Mouse (Mus musculus) kidney, postnatal 36 days (tissue): ENCODE data around the gene Zc3h15.
"Not testable (repeated sequence)": the region's sequence is repeated elsewhere in the genome, so short reads cannot be mapped to it uniquely, and the experiment has no call there.

Experiments
- DNase-seq, 2 experiments: peaks; one replicate each; pipeline ENCODE4 v3.0.0; 2021 to 2022; ENCODE audit warnings: mixed read lengths in 2 of 2

Gene Zc3h15

DNA sequence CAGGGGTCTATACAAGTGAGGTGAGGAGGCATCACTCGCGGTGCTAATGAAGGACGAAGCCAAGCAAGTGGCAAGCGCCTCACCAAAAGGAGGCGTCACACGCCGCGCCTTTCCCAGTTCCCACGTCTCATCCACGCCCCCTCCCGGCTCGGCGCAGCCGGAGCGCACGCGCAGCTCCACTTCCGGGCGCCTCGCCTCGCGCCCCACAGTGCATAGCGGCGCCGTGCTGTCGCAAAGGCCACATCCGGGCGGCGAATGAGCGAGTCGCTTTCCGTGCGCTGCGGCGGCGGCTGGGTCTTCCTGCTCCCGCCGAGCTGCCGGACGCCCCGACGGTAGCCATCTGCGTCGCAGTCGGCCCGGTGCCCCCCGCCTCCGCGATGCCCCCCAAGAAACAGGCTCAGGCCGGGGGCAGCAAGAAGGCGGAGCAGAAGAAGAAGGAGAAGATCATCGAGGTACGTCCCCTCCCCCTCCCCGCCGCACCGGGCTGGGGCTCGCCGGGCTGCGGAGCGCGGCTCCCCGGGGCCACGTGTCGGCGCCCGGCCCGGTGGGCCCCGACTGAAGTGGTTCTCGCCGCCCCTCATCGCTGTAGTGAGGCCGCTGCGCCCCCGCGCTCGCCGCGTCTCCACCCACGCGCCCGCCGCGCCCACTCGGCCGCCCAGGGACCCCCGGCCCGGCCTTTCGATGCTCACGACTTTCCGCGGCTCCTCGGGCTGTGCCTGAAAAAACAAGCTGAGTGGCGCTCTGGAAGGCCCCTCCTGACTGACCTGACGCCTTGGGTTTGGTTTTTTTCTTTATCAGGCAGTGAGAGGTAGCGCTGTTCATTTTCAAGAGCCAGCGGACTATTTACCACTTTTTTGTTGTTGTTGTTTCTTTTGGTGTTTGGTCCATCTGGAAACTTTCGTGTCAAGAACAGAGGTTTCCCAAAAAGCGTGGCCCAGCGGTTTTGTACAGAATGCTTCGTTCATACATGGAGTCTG, at the start of gene Zc3h15:
Gene Zc3h15, plus strand, starts transcription at position 160 of the 977 bp plus-strand sequence.
- DNase-seq, result peak; percentile 94 to 97

DNA sequence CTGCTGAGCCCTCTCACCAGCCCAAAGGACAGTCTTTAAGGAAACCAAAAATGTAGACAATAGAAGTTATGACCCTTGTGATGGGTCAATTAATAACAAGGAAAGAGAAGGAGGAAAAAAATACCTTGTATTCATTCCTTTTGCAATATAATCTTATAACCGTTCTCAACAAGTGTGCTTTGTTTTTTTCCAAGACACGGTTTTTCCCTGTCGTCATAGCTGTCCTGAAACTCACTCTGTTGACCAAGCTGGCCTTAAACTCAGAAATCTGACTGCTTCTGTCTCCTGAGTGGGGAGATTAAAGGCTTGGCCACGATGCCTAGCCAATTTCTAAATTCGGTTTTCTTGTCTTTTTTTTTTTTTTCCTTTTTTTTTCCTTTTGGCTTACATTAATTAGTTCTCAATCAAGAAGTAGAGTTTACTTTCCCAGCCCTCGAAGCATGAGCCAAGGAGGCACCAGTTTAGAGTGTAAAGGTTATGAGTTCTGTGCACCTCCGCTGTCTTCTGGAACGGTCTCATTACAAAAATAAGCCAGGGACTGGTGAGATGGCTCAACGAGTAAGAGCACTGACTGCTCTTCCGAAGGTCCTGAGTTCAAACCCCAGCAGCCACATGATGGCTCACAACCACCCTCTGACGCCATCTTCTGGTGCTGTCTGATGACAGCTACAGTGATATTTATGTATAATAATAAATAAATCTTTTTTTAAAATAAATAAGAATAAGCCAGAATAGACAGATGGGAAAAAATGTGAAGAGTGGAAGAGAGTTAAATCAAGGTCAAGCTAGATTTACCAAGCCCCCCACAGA, 23.5 kb upstream of the Zc3h15 start:
- no peak for DNase-seq

DNA sequence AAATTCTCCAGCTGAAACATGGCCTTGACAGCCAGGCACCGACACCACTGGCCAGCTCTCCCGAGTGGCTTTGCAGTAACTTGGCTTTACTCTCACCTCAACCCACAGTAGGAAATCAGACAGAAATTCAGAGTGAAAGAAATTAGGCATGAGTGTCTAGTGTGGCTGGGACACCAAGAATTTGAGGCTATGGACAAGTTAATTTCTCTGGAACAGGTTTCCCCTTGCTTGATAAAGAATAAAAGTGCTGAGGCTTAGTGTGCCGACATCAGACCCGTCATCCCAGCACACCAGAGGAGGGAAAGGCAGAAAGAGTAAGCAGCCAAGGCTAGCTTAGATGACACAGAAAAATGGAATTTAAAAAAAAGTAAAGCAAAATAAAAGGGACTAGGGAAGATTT, 22.7 kb upstream of the Zc3h15 start:
- no peak for DNase-seq

DNA sequence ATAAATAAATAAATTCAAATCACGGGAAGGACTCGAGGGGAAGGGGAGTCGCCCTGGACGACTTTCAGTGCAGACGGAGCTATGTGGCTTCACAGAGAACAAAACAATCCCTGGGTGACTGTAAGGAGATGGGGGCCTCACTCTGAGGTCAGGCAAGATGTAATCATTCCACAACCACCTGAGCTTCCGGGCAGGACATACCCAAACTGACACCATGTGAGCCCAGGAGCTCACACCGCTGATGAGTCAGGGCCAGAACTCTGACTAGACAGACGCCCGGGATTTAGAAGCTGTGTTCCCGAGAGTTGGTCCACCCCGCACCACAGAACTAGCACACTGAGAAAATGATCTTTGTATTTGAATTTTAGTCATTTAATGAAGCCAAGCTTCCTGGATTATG, 21.4 kb upstream of the Zc3h15 start:
- no peak for DNase-seq

DNA sequence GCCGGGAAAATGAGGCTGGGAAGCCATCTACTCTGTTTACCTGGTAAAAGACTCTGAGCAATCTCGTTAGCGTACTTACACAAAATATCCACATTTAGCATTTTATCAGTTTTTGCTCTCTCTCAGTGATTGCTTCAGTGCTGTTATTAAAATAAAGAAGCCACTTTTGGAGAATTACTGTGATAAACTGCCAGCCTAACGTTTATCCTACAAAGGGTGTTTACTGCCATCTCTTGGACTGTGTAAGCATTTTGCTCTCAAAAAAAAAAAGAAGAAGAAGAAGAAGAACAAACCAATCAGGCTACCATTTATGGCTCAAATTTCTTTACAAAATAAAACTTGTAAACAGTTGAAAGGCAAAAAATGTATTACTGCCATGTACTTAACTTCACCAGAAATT, 20.2 kb upstream of the Zc3h15 start:
- DNase-seq, result no peak

DNA sequence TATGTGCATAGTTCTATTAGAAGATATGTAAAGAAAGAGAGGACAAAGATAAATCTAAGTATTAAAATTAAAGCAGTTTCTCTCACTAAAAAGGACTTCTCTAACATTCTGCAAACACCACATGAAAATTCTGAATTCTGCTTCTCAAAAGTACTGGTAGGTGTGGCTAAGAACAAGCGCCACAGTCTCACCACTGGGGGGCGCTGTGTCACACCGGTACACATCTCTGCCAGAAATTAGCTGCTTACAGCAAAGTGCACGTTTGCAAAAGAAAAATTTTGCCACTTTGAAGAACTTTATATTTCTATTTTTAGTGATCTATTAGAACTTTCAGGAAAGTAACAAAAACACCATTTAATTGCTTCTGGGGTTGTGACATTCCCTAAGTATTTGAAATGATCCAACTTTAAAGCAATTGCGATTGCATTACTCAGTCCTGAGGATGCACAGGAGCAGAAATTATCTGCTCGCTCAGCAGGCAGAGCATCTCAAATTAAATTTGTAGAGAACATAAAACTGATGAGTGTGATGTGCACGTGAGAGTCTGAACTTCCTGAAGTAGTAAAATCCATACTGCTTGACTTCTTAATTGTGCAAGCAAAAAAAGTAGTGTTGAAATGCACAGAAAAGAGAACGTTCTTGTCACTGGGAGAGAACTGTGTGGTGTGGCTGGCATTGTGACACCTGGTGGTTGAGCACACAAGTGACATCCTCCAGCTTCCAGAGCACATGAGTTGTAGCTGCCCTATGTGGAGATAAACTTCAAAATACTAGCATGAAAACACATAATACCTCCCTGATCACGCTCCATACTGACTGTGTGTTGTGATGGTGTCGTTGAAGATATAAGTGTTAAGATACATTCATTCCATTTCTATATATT, 18.8 kb upstream of the Zc3h15 start:
- peak; percentile 66 to 88 for DNase-seq

DNA sequence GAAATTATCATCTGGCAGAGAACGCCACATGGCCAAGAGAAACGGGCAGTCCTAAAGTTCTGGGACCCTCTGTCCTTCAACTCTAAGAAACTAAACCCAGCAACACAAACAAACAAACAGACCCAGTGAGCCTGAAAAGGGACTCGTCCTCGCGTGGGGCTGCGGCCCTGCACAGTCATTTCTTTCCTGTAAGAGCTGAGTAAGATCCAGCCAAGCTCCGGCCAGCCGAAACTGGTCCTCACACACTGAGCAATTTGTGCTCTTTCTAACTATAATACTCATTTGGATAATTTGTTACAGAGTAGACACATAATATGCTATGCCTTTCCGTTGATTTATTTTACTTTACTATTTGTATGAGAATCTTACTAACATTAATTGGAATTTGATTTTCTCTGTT, 17.4 kb upstream of the Zc3h15 start:
- DNase-seq, result peak in 1 of 2 experiments; percentile 4

DNA sequence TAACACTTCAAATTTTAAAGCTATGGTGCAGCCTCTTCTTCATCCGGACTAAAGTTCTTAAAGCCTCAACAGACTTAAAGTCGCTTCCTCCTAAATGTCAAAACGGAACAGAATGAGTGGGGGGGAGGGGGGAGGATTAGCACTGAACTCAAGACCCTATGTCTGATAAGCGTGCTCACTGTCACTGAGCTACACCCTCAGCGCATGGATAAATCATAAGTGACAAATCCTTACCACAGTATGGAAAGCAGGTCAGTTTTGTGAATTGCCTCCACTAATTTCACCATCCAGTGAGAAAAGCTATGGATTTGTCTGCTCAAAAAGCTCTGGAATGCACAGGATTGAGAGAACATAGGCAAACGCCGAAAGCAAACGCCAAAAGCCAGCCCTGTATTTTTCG, 16.7 kb upstream of the Zc3h15 start:
- no peak for DNase-seq

DNA sequence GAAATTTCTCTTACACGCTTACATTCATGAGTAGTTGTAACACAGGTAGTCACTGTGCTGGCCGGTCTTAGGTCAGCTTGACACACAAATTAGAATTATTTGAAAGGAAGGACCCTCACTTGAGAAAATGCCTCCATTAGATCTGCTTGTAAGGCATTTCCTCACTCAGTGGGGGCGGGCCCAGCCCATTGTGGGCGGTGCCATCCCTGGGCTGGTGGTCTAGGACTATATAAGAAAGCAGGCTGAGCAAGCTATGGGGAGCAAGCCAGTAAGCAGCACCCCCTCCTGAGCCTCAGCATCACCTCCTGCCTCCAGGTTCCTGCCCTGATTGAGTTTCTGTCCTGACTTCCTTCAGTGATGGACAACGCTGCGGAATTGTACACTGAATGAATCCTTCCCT, 16.3 kb upstream of the Zc3h15 start:
- DNase-seq, result no peak

DNA sequence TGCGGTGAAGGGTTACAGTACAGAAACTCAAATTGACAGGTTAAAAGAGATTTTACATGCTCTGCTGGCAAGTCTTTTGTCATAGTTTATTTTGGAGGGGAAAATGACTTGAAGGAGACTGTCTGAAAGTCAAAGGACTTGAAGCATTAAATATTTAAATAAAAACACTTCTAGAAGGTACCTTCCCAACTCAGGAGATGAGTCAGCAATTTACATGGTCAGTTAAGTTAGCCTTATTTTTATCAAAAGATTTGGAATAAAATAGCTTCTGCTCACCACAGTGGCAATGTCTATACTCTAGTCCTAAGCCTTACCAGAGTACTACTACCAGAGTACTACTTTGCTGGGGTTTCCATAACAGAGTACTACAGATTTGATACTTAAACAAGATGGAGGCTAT, 2.2 kb upstream of the Zc3h15 start:
- no peak for DNase-seq

DNA sequence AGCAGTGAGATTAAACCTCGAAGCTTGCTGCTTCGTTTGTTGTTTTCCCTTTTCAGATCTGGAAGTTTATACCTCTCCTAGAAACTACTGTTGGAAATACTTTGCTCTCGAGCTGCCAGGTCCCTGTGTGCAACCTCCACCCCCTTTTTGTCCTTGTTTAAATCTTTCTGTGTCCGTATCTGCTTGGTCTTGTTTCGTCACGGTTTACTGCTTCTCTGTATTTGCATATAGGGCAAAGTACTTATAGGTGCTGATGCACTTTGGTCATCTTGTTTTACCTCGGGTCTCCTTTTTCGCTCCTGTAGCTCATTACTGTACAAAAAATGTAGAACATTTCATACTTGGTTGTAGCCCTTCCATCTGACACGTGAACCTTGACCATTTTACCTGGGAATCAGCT, 4.7 kb downstream of the Zc3h15 start:
- DNase-seq, result peak in 1 of 2 experiments; percentile 36

DNA sequence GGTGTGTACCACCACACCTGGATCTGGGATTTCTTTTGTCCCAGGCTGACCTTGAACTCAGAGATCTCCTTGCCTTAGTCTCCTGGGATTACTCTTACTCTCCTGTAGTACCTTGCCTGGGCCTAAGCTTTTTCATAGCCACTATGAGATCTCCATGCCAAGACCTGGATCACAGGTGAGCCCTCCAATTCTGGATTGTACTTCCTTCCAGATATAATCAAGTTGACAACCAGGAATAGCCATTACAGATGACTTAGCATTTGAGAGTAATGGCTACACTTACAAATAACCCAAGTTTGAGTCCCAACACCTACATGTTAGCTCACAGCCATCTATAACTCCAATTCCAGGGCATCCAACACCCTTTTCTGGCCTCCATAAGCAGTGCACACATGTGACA, 8.4 kb downstream of the Zc3h15 start:
- DNase-seq, result no peak

DNA sequence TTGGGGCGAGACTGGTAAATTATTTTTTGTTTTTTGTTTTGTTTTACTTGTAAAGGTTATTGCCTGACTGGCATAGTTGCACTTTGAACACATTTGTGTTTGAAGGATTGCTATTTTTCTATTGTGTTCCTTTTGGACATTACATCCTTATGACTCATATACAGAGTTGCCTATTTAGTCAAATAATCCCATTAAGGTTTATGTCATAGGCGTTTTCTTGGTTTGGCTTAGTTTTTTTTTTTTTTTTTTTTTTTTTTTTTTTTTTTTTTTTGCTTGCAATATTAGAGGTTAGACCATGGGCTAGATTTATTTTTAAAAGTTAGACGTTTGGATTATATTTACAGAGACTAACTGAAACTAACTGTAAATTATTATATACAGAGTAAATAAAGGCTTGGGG, 15.0 kb downstream of the Zc3h15 start:
- DNase-seq, result no peak

DNA sequence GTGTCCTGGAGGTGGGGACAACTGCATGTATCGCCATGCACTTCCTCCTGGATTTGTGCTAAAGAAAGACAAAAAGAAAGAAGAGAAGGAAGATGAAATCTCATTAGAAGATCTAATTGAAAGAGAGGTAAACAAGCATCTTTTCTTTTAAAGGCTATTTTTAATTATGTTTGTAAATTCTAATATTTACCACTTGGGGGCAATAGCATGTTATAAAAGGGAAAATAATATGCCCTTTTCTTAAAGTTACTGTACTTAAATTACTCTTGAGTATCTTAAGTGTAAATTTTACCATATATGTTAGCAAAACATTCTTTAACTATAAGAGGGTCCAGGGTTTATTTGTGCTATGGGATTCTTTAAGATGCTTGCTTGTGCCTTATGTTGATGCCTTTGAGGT, 15.9 kb downstream of the Zc3h15 start:
- no peak for DNase-seq

DNA sequence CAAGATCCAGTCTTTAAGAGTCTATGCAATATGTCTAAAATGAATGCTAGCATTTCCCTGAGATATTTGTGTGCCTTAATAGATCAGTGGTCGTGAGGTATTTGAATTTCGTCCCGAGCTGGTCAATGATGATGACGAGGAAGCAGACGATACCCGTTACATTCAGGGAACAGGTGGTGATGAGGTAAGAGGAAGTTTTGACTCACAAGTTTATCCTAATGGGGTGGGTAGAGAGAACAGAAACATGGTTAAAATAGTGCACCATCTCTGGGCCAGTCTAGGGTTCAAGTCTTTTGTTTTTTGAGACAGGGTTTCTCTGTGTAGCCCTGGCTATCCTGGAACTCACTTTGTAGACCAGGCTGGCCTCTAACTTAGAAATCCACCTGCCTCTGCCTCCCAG, 17.1 kb downstream of the Zc3h15 start:
- DNase-seq, result no peak

DNA sequence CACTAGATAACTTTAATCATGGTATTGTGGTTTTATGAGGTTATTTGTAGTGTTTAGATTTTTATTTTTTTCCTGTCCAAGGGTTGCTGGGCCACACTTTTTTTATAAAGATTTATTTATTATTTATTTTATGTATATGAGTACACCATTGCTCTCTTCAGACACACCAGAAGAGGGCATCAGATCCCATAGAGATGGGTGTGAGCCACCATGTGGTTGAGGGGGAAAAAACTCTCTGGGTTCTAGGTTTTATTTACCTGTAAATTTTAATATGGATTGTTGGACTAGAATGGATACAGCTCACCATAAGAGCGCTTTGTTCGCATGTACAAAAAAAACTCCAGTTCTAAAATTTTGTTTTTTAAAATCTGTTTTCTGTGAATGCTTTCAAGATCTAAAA, 20.8 kb downstream of the Zc3h15 start:
- not testable (repeated sequence) for DNase-seq

DNA sequence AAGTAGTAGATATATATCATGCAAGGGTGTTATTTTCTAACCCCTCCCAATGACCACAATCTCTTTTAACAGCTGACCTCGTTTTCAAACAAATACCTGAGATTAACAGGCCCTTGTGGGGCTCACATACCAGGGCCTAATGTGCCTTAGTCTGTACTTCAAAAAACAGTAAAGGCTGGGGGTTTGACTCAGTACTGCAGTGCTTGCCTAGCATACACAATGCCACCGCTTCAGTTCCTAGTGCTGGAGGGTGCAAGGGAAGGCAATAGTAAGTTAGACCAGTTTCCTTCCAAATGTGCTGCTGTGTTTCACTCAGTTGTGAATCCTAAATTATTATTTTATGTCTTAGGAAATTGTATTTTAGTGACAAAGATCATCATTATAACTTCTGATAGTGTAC, 23.2 kb downstream of the Zc3h15 start:
- no peak for DNase-seq

DNA sequence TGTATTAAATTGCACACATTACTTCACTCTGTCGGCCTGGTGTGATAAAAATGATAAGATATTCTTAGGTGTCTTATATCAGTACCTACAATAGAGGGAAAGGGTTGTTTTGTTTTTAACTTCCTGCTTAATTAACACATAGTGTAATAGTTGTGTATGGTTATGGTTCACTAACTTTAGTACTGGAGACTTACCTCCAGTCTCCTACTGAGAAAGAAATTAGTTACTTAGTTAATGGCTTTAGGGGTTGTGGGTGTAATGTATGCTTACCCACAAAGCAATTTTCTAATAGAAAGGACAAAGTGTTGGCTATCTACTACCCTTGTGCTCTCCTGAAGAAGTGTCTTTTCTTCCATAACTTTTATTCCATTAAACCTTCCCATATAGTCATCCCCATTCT, 23.8 kb downstream of the Zc3h15 start:
- no peak for DNase-seq

DNA sequence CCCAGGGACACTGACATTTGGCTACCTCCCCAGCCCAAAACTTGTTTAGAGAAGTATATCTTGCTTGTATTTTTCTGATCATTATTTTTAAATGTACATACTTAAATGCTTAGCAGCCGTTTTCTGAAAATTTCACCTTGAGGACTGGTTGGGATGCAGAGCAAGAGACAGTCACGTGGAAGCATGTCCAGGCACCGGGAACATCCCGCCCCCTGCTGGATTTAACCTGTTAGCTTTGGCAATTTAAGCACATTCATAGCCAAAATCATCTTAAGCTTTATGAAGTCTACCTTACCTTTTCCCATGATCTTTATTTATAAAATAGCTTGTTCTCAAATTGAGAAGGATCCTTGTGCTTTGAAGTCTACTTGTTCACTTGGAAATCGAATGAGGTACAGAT, 25.8 kb downstream of the Zc3h15 start:
- peak; percentile 54 to 67 for DNase-seq

DNA sequence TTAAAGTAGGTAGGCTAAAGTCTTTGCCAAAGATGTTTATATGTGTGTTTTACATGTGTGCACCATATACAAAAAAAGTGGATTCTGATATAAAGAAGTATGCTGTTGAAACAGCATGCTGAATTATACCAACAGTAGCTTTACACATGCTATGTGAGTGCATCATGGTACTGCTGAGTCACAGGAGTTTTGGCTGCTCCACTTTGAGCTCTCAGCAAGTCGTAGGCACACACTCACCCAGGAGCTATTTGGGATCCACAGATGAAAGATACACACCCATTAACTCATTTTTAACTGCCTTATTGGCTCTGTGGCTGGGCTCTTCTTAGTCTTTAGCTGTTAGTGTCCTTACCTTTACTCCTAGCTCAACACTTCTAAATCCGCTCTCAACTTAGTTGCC, 27.6 kb downstream of the Zc3h15 start:
- no peak for DNase-seq

DNA sequence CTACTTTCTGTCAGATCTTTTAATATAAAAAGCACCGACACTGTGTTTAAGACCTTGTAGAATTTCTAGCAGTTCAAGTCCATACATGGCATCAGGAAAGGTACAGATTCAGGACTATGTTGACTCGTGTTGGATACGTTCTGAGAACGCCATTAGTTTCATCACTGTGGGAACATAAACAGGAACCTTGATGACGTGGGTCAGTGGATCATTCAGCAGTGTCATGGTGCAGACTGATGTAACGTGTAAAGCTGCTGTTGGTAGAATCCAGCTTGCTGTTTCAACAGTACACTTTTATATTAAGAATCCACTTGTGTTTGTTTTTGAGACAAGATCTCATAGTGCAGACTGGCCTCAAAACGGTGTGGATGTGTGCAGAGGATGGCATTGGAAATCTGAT, 28.8 kb downstream of the Zc3h15 start:
- DNase-seq, result no peak

DNA sequence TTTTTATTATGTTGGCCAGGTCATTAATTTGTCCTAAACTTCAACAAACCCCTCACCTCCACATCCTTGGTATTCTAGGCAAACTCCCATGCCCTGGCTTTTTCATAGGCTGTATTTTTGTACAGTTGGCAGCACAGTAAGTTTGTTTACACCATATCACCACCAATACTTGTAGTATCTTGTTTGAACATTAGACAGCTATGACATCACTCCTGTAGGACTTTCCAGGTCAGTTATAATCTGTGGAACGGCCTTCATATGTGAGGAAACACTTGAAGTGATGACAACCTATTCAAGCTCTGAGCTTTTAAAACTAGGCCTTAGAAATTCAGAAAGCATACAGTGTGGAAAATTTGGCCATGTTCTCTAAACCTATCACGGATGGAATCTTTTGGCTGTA, 29.6 kb downstream of the Zc3h15 start:
- DNase-seq, result no peak

DNA sequence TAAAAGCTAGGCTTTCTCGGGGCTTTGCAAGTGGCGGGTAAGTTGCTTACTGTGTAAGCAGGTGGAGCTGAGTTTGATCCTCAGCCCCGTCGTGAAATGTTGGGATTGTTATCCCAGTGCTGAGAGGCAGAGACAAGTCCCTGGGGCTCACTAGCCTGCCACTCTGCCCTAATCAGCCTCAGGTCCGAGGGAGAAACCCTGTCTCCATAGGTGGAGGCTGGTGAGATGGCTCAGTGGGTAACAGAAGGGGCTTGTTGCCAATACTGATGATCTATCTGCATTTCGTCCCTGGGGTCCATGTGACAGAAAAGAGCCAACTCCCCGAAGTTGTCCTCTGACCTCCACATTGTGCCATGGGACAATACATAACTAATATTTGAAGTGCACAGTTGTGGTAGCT, 30.2 kb downstream of the Zc3h15 start:
- no peak for DNase-seq
